Mouse (Mus musculus) lung, embryonic 14.5 days (tissue): ENCODE measurements around the gene Tgfb1. TPM values are rescaled to one million over a fixed set of nuclear protein-coding genes. Genes with fewer than 3 reads are reported as not detected.

Experiments used
- ATAC-seq: fragments of 200-750 bp; cut with Nextera tagmentation; 2 replicates; pipeline ENCODE4 v1.8.0; 2017; ENCODE audit warnings: mild to moderate bottlenecking, moderate TSS enrichment, moderate library complexity; ENCODE audit not compliant: insufficient read depth
- DNase-seq: peaks from one replicate; pipeline ENCODE4 v3.0.0-alpha.2; 2015
- H3K27ac ChIP-seq: fragments of 300-500 bp; sonication (generic); 2 replicates; pipeline ENCODE4 v1.5.1; 2014; ENCODE audit warnings: low read depth, mild to moderate bottlenecking, moderate library complexity
- H3K27me3 ChIP-seq: fragments of 300-500 bp; sonication (generic); 2 replicates; pipeline ENCODE4 v1.6.1; 2014; ENCODE audit warnings: low read length, control low read depth; ENCODE audit not compliant: insufficient read depth
- H3K36me3 ChIP-seq: fragments of 300-500 bp; sonication (generic); 2 replicates; pipeline ENCODE4 v1.6.1; 2014; ENCODE audit warnings: control low read depth; ENCODE audit not compliant: insufficient read depth
- H3K4me1 ChIP-seq: fragments of 300-500 bp; sonication (generic); 2 replicates; pipeline ENCODE4 v1.6.1; 2014; ENCODE audit warnings: antibody characterized with exemption, control low read depth; ENCODE audit not compliant: insufficient read depth
- H3K4me2 ChIP-seq: fragments of 300-500 bp; sonication (generic); 2 replicates; pipeline ENCODE4 v1.6.1; 2014; ENCODE audit warnings: mild to moderate bottlenecking
- H3K4me3 ChIP-seq: fragments of 300-500 bp; sonication (generic); 2 replicates; pipeline ENCODE4 v1.5.1; 2014; ENCODE audit warnings: low read depth, low read length
- H3K9ac ChIP-seq: fragments of 300-500 bp; sonication (generic); 2 replicates; pipeline ENCODE4 v1.6.1; 2014
- H3K9me3 ChIP-seq: fragments of 300-500 bp; sonication (generic); 2 replicates; pipeline ENCODE4 v1.6.1; 2016; ENCODE audit warnings: low read depth, low read length, control low read depth
- CTCF ChIP-seq: IDR thresholded peaks from 2 replicates; pipeline ENCODE4 v1.5.1; 2016; ENCODE audit warnings: antibody characterized with exemption, low read depth
- WGBS: fragments of 180-500 bp; shearing (Covaris S2); extraction: QIAGEN DNeasy Blood & Tissue Kit; methylation state at CpG from one replicate; pipeline ENCODE4 v1.1.7; 2014; 5-methylcytosine and 5-hydroxymethylcytosine counted together
- polyA plus RNA-seq: library from polyadenylated mRNA; unstranded; fragments of >200 nt; fragmentation: Nextera tagmentation; extraction: Ambion mirVana; gene quantifications from 2 replicates; pipeline ENCODE4 v1.2.1, GENCODE M21; 2014

Tgfb1 gene
- polyA plus RNA-seq, 1 experiment from 2014 or later: 4.1 TPM

- ATAC-seq (no peak), DNase-seq (no peak)
- Histone ChIP-seq H3K4me3 (peak overlapping the region; percentile 19), H3K36me3 (no peaks in the 10 kb centered on the region), H3K9me3 (no peaks in the 10 kb centered on the region), H3K27me3 (peaks cover 4% of the 10 kb centered on the region; the same call in 1 of the 2 replicates), H3K27ac (peak overlapping the region; percentile 18; the same call in 1 of the 2 replicates), H3K4me1 (peaks cover 13% of the 10 kb centered on the region), H3K9ac (no peak overlapping the region), H3K4me2 (peak overlapping the region; percentile 51)
- TF ChIP-seq CTCF: no peak
- 12% methylated on average over 35 of the region's 37 CpGs for WGBS
Observed at GRCm38 (mm10) chr7:25704716-25705364, 18.0 kb downstream of the Tgfb1 start.

- no peak for TF ChIP-seq CTCF
- Histone ChIP-seq H3K36me3 (no peaks in the 10 kb centered on the region), H3K4me2 (peak overlapping the region; percentile 10; the same call in 1 of the 2 replicates), H3K9ac (no peak overlapping the region), H3K9me3 (no peaks in the 10 kb centered on the region), H3K4me1 (peaks cover 21% of the 10 kb centered on the region), H3K27me3 (peaks cover 4% of the 10 kb centered on the region; the same call in 1 of the 2 replicates), H3K27ac (peak overlapping the region; percentile 78; the same call in 1 of the 2 replicates), H3K4me3 (no peak overlapping the region)
- ATAC-seq (peak; percentile 26; the same call in 1 of the 2 replicates), DNase-seq (peak; percentile 71)
- 16% methylated on average over 6 of the region's 6 CpGs for WGBS
Observed at GRCm38 (mm10) chr7:25705801-25706251, 19.0 kb downstream of the Tgfb1 start.

DNA sequence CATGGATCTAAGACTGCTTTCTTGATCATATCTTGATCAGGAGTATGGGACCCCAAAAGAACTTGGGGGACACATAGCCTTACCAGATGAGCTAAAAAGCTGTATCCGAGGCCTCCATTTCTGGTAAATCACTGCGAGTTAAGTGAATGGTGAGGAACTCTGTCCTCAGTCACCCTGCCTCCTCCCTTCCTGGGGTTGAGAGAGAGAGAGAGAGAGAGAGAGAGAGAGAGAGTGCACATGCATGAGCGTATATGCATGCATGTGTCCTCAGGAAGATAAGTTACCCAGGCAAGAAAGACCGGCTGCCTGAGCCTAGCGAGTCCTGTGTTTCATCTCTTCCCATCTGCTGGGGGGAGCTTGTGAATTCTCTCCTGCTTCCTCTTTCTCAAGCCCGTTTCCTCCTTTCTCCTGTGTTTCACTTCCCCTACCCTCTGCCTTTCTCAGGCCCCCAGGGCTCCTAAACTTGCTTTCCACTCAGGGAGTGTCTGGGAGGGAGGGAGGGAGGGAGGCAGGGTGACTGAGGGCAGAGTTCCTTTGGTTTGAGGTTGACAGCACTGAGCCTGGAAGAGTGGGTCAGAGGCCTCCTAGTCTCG lies 19.9 kb downstream of the Tgfb1 start:
- Histone ChIP-seq H3K4me1 (peaks cover 25% of the 10 kb centered on the region), H3K4me2 (peak overlapping the region; percentile 12; the same call in 1 of the 2 replicates), H3K9ac (no peak overlapping the region), H3K36me3 (peaks cover 4% of the 10 kb centered on the region; the same call in 1 of the 2 replicates), H3K27me3 (peaks cover 4% of the 10 kb centered on the region; the same call in 1 of the 2 replicates), H3K4me3 (no peak overlapping the region), H3K9me3 (no peaks in the 10 kb centered on the region), H3K27ac (peak overlapping the region; percentile 78)
- ATAC-seq: no peak
- no peak for TF ChIP-seq CTCF
- 32% methylated on average over 7 of the region's 7 CpGs for WGBS
- peak; percentile 30 for DNase-seq

DNA sequence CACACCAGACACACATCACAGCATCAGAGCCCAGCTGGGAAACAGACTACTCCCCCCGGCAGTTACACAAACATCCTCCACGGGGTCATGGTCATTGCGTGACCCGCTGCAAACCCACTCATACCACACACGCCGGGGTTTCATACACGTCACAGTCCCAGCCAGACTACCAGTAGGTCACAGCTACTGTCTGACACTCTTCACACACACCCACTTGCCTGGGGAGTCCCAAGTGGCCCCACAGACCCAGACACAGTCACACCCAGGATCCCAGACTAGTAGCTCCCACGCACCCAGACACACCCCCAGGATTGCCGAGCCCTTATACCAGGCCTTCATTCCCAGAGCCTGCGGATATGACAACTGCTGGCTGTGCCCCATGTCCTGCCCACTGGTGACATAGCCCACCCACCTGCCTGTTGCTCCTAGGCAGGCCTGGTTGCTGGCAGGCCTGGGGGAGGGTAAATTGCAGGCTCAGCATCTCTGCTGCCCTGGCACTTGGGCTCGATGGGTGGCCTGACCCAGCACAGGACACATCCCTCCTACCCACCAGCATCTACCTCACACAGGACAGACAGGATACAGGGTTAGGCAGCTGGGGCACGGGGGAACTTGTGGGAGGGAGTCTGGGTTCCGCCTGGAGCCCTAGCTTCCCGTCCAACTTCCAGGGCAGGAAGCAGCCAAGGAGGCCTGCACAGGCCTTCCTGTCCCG lies 20.9 kb downstream of the Tgfb1 start:
- WGBS: 25% methylated on average over 15 of the region's 15 CpGs
- Histone ChIP-seq H3K4me2 (peak overlapping the region; percentile 25), H3K9me3 (no peaks in the 10 kb centered on the region), H3K36me3 (peaks cover 12% of the 10 kb centered on the region), H3K9ac (no peak overlapping the region), H3K4me1 (peaks cover 25% of the 10 kb centered on the region), H3K27ac (peak overlapping the region; percentile 78), H3K4me3 (no peak overlapping the region), H3K27me3 (peaks cover 4% of the 10 kb centered on the region; the same call in 1 of the 2 replicates)
- no peak for TF ChIP-seq CTCF
- peak; percentile 71 for ATAC-seq
- peak; percentile 80 for DNase-seq

GRCm38 (mm10) chr7:25709961-25710360 lies 23.2 kb downstream of the Tgfb1 start:
- ATAC-seq (no peak), DNase-seq (no peak)
- no peak overlapping the region; the same call in 1 of the 2 replicates for H3K9ac ChIP-seq
- no peak for TF ChIP-seq CTCF
- no peaks in the 10 kb centered on the region for H3K27me3 ChIP-seq
- H3K4me1 ChIP-seq: peaks cover 23% of the 10 kb centered on the region
- H3K36me3 ChIP-seq: peaks cover 34% of the 10 kb centered on the region
- H3K9me3 ChIP-seq: no peaks in the 10 kb centered on the region
- H3K4me2 ChIP-seq: peak overlapping the region; percentile 23; the same call in 1 of the 2 replicates
- 13% methylated on average over 12 of the region's 12 CpGs for WGBS
- no peak overlapping the region for H3K4me3 ChIP-seq
- H3K27ac ChIP-seq: peak overlapping the region; percentile 58; the same call in 1 of the 2 replicates

- 16% methylated on average over 7 of the region's 7 CpGs for WGBS
- ATAC-seq (no peak), DNase-seq (no peak)
- peak overlapping the region; percentile 23 for H3K4me2 ChIP-seq
- H3K9ac ChIP-seq: peak overlapping the region; percentile 20
- H3K36me3 ChIP-seq: peaks cover 40% of the 10 kb centered on the region
- no peaks in the 10 kb centered on the region for H3K9me3 ChIP-seq
- H3K27ac ChIP-seq: peak overlapping the region; percentile 58; the same call in 1 of the 2 replicates
- H3K4me3 ChIP-seq: no peak overlapping the region
- no peak for TF ChIP-seq CTCF
- peaks cover 21% of the 10 kb centered on the region for H3K4me1 ChIP-seq
- no peaks in the 10 kb centered on the region for H3K27me3 ChIP-seq
Observed at GRCm38 (mm10) chr7:25710519-25711130, 23.8 kb downstream of the Tgfb1 start.
